Mouse (Mus musculus): ENCODE results near the gene Vmn1r95.
"Not testable (repeated sequence)": the region's sequence is repeated elsewhere in the genome, so short reads cannot be mapped to it uniquely, and the experiment has no call there.

Gene Vmn1r95

GRCm38 (mm10) chr7:20193410-20193809 lies at the start of gene Vmn1r95:
TSS of gene Vmn1r95 (plus strand) at chr7:20193710.
- not testable (repeated sequence) for DNase-seq

- not testable (repeated sequence) for DNase-seq
Measured at GRCm38 (mm10) chr7:20168277-20168676, 25.2 kb upstream of the Vmn1r95 start, which contains the start of gene Vmn1r94. TSS of gene Vmn1r94 (minus strand) at chr7:20168377.

- DNase-seq: not testable (repeated sequence)
Measured at GRCm38 (mm10) chr7:20205507-20205906, 12.0 kb downstream of the Vmn1r95 start, which contains the start of gene Gm6164. TSS of gene Gm6164 (minus strand) at chr7:20205607.

- not testable (repeated sequence) for DNase-seq
Measured at GRCm38 (mm10) chr7:20233728-20234127, 40.2 kb downstream of the Vmn1r95 start, which contains the start of gene Gm4498. TSS of gene Gm4498 (minus strand) at chr7:20233828.
